Mouse (Mus musculus): ENCODE measurements around the gene Txnrd1.

Gene Txnrd1

GRCm38 (mm10) chr10:82817936-82818335 is 15.8 kb upstream of the Txnrd1 start:
- no peak for DNase-seq (ENCODE audit: low spot score in 2 of 2)

GRCm38 (mm10) chr10:82818661-82819060 is 15.1 kb upstream of the Txnrd1 start:
- no peak for DNase-seq (ENCODE audit: low spot score in 2 of 2)

GRCm38 (mm10) chr10:82823108-82823778 is 10.5 kb upstream of the Txnrd1 start:
- DNase-seq (ENCODE audit: low spot score in 2 of 2): no peak

GRCm38 (mm10) chr10:82823779-82824177 is 10.0 kb upstream of the Txnrd1 start:
- no peak for DNase-seq (ENCODE audit: low spot score in 2 of 2)

GRCm38 (mm10) chr10:82824541-82824940 is 9.2 kb upstream of the Txnrd1 start:
- DNase-seq (ENCODE audit: low spot score in 2 of 2): no peak

GRCm38 (mm10) chr10:82826516-82826915 is 7.2 kb upstream of the Txnrd1 start:
- DNase-seq (ENCODE audit: low spot score in 2 of 2): no peak

- no peak for DNase-seq (ENCODE audit: low spot score in 2 of 2)
These were observed 2.1 kb downstream of the Txnrd1 start for GRCm38 (mm10) chr10:82835898-82836297.

GRCm38 (mm10) chr10:82838390-82838789 is 4.6 kb downstream of the Txnrd1 start:
- DNase-seq (ENCODE audit: low spot score in 2 of 2): no peak

- no peak for DNase-seq (ENCODE audit: low spot score in 2 of 2)
These were observed 10.3 kb downstream of the Txnrd1 start for GRCm38 (mm10) chr10:82844090-82844489.

- DNase-seq (ENCODE audit: low spot score in 2 of 2): no peak
These were observed 11.0 kb downstream of the Txnrd1 start for GRCm38 (mm10) chr10:82844731-82845130.

- DNase-seq (ENCODE audit: low spot score in 2 of 2): no peak
These were observed 14.2 kb downstream of the Txnrd1 start for GRCm38 (mm10) chr10:82847821-82848459.

- no peak for DNase-seq (ENCODE audit: low spot score in 2 of 2)
These were observed 16.1 kb downstream of the Txnrd1 start for GRCm38 (mm10) chr10:82849686-82850353.

- no peak for DNase-seq (ENCODE audit: low spot score in 2 of 2)
These were observed 16.6 kb downstream of the Txnrd1 start for GRCm38 (mm10) chr10:82850354-82850752.

GRCm38 (mm10) chr10:82851751-82852150 is 18.0 kb downstream of the Txnrd1 start:
- no peak for DNase-seq (ENCODE audit: low spot score in 2 of 2)

- no peak for DNase-seq (ENCODE audit: low spot score in 2 of 2)
These were observed 24.4 kb downstream of the Txnrd1 start for GRCm38 (mm10) chr10:82858032-82858680.

- peak; percentile 53 to 75 for DNase-seq (ENCODE audit: low spot score in 2 of 2)
These were observed 25.2 kb downstream of the Txnrd1 start for GRCm38 (mm10) chr10:82858691-82859532.

GRCm38 (mm10) chr10:82859533-82859915 is 25.8 kb downstream of the Txnrd1 start:
- DNase-seq (ENCODE audit: low spot score in 2 of 2): peak in 1 of 2 experiments; percentile 25

GRCm38 (mm10) chr10:82860181-82860928 is 26.6 kb downstream of the Txnrd1 start:
- DNase-seq (ENCODE audit: low spot score in 2 of 2): peak; percentile 49 to 66

GRCm38 (mm10) chr10:82860929-82861315 is 27.2 kb downstream of the Txnrd1 start:
- peak in 1 of 2 experiments; percentile 10 for DNase-seq (ENCODE audit: low spot score in 2 of 2)

- no peak for DNase-seq (ENCODE audit: low spot score in 2 of 2)
These were observed 29.4 kb downstream of the Txnrd1 start for GRCm38 (mm10) chr10:82863106-82863680.
